Mouse (Mus musculus) stomach, embryonic 16.5 days (tissue): ENCODE results near the gene Pla2g4b. TPM values are rescaled to one million over a fixed set of nuclear protein-coding genes. Genes with fewer than 3 reads are reported as not detected.
A peak's percentile ranks its signal among the peaks of the same experiment; 100 is the strongest.

Experiments
- ATAC-seq: fragments of 200-750 bp; cut with Nextera tagmentation; 2 replicates; pipeline ENCODE4 v1.8.0; 2017; ENCODE audit warnings: moderate number of reproducible peaks, moderate TSS enrichment; ENCODE audit not compliant: insufficient read depth, low FRiP score
- H3K27ac ChIP-seq: fragments of 300-500 bp; sonication (generic); 2 replicates; pipeline ENCODE4 v1.5.1; 2014; ENCODE audit warnings: low read length
- H3K27me3 ChIP-seq: fragments of 300-500 bp; sonication (generic); 2 replicates; pipeline ENCODE4 v1.6.1; 2014; ENCODE audit warnings: low read length, control low read depth, mixed read lengths; ENCODE audit not compliant: control insufficient read depth, insufficient read depth
- H3K36me3 ChIP-seq: fragments of 300-500 bp; sonication (generic); 2 replicates; pipeline ENCODE4 v1.6.1; 2014; ENCODE audit warnings: low read length; ENCODE audit not compliant: control insufficient read depth, insufficient read depth
- H3K4me1 ChIP-seq: fragments of 300-500 bp; sonication (generic); 2 replicates; pipeline ENCODE4 v1.6.1; 2014; ENCODE audit warnings: low read length, control low read depth, mixed read lengths; ENCODE audit not compliant: control insufficient read depth, insufficient read depth
- H3K4me2 ChIP-seq: fragments of 300-500 bp; sonication (generic); 2 replicates; pipeline ENCODE4 v1.6.1; 2014; ENCODE audit warnings: low read depth, low read length, mixed read lengths
- H3K4me3 ChIP-seq: fragments of 300-500 bp; sonication (generic); replicated peaks from 2 replicates; pipeline ENCODE4 v1.5.1; 2014; ENCODE audit warnings: mild to moderate bottlenecking, low read length
- H3K9ac ChIP-seq: fragments of 300-500 bp; sonication (generic); 2 replicates; pipeline ENCODE4 v1.6.1; 2014; ENCODE audit warnings: low read length
- H3K9me3 ChIP-seq: fragments of 300-500 bp; sonication (generic); replicated peaks from 2 replicates; pipeline ENCODE4 v1.6.1; 2016; ENCODE audit warnings: low read length, control low read depth; ENCODE audit not compliant: control insufficient read depth
- WGBS: fragments of 180-500 bp; shearing (Covaris S2); extraction: QIAGEN DNeasy Blood & Tissue Kit; methylation state at CpG from one replicate; pipeline ENCODE4 v1.1.7; 2014; 5-methylcytosine and 5-hydroxymethylcytosine counted together
- polyA plus RNA-seq: library from polyadenylated mRNA; unstranded; fragments of >200 nt; fragmentation: Nextera tagmentation; extraction: Ambion mirVana; gene quantifications from 2 replicates; pipeline ENCODE4 v1.2.1, GENCODE M21; 2015

Pla2g4b gene
- polyA plus RNA-seq, 1 experiment from 2014 or later = 1.8 TPM

DNA sequence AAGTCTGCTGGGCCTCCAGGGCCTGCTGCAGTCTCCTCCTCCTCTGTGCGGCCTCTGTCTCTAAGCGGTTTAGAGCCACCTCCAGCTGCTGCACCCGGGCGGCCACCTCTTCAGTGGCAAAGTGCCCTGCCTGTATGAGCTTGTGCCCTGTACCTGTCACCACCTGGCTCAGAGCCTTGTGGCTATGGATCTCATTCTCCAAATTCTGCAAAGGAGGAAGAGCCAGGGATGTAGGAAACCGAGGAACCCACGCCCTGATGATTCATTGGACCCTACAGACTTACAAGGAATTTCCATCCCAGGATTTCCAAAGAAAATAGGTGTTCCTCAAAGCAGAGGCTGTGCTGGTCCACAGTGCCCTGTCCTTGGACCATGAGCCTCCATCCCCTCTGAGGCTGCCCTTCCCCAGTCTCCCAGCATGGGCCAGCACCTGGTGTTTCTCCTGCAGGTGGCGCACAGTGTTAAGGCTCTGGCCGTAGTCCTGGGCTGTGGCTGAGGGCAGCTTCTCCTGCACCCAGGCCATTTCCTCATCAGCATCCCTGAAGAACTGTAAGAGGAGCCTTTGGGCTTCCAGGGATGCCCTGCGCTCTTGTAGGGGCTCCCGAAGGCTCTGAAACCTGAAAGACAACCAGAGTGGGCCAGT is 16.5 kb downstream of the Pla2g4b start:
- WGBS = 59% methylated on average over 10 of the region's 10 CpGs
- Histone ChIP-seq H3K4me3 (no peak overlapping the region), H3K36me3 (no peaks in the 10 kb centered on the region), H3K27me3 (no peaks in the 10 kb centered on the region), H3K9me3 (no peaks in the 10 kb centered on the region), H3K4me2 (no peak overlapping the region), H3K27ac (no peak overlapping the region), H3K4me1 (peaks cover 7% of the 10 kb centered on the region; the same call in 1 of the 2 replicates), H3K9ac (no peak overlapping the region)
- ATAC-seq = 0 out of 2 replicates have a peak, but pooled peaks have one; percentile 37

DNA sequence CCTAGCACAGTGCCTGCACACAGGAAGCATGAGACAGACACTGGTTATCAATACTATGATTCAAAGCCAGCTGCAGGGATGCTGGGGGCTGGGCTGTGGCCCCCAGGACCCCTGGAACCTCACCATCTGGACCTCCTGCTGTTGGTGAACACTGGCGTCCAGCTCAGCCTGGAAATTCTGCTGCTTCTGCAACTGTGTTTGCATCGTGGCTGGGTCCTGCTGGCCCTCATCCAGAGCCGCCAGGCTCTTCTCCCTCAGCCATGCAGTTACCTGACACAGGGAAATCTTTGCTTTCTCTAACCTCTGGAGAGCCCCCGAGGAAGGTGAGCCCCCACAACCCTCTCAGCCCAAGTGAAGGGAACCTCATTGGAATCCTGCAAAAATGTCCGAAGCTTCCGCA is 18.2 kb downstream of the Pla2g4b start:
- Histone ChIP-seq H3K27ac (no peak overlapping the region), H3K4me1 (peaks cover 7% of the 10 kb centered on the region; the same call in 1 of the 2 replicates), H3K4me3 (no peak overlapping the region), H3K9me3 (no peaks in the 10 kb centered on the region), H3K27me3 (no peaks in the 10 kb centered on the region), H3K4me2 (no peak overlapping the region), H3K36me3 (no peaks in the 10 kb centered on the region), H3K9ac (no peak overlapping the region)
- ATAC-seq = no peak
- 53% methylated on average over 6 of the region's 6 CpGs for WGBS

DNA sequence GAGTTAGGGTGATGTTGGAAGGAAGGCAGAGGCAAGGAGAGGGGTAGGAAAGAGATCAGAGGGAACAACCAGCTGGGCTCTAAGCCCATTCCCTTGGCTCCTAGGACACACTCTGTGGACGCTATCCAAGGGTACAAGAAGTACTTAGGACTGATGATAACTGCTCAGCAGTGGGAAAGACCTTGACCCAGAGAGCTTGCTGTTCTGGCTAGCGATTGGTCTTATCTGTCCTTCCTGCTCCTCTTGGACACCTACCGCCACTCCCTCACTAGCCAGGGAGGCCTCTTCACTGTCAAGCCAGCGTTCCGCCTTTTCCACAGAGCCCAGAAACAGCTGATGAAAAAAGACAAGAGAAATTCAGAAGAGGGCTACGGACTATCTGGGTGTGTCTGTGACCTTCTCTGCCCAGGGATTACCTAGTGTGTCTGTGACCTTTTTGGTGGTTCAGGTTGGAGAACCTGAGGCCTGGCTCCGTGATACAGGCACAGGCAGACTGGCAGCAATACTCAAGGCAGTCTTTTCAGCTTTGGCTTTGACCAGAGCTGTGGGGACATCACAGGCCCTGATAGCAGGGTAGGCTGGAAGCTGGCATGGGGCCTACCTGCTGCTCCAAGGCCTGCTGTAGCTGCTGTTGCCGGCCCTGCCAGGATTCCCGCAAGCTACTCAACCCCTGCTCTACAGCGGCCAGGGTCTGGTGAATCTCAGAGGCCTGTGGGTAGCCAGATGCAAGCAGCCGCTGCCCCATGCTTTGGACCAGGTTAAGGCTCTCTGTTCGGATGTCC is 21.7 kb downstream of the Pla2g4b start:
- Histone ChIP-seq H3K9me3 (no peaks in the 10 kb centered on the region), H3K4me3 (no peak overlapping the region), H3K27me3 (no peaks in the 10 kb centered on the region), H3K36me3 (no peaks in the 10 kb centered on the region), H3K27ac (no peak overlapping the region), H3K4me2 (no peak overlapping the region), H3K9ac (no peak overlapping the region), H3K4me1 (0 out of 2 replicates have a peak, but pooled peaks cover 2% of the 10 kb centered on the region)
- ATAC-seq = no peak
- 85% methylated on average over 12 of the region's 12 CpGs for WGBS

DNA sequence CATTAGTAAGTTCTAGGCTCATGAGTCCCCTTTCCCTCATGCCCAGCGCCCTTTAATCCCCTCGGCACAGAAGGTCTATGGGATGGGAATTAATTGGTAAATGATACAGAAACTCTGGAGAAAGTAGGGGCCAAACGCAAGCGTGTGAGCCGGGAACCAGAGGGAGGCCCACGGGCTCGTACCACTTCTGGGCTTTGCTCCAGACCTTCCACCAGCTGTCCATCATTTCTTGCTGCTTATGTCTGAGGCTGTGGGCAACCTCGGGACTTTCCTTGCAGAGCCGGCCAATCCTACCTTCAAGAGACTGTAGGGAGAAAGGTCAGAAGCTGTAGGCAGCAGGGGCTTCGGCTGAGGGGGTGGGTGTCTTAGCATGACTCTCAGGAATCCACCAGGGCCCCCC is 22.7 kb downstream of the Pla2g4b start:
- Histone ChIP-seq H3K9ac (no peak overlapping the region), H3K4me3 (no peak overlapping the region), H3K27me3 (no peaks in the 10 kb centered on the region), H3K36me3 (no peaks in the 10 kb centered on the region), H3K27ac (no peak overlapping the region), H3K9me3 (no peaks in the 10 kb centered on the region), H3K4me1 (0 out of 2 replicates have a peak, but pooled peaks cover 2% of the 10 kb centered on the region), H3K4me2 (no peak overlapping the region)
- ATAC-seq = no peak
- 76% methylated on average over 10 of the region's 10 CpGs for WGBS

DNA sequence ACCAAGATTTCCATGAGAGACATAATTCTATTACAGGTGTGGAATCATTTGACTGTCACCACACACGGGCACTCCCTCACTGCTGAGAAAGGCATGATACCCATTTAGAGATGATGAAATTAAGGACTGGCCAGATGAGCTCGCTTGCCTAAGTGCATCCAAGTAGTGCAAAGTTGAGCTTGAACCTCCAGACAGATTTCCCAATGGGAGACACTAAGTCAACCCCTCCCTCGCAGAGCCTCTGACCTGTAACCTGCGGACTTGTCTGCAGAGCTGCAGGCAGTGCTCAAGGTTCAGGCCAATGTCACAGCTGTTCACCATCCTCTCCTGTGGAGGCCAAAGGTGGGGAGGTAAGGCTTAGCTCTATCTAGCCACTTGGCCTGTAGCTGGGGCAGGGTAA is 25.6 kb downstream of the Pla2g4b start:
- WGBS = 81% methylated on average over 4 of the region's 4 CpGs
- Histone ChIP-seq H3K4me1 (no peaks in the 10 kb centered on the region), H3K9ac (no peak overlapping the region), H3K27ac (no peak overlapping the region), H3K4me2 (no peak overlapping the region), H3K36me3 (no peaks in the 10 kb centered on the region), H3K9me3 (no peaks in the 10 kb centered on the region), H3K27me3 (no peaks in the 10 kb centered on the region), H3K4me3 (no peak overlapping the region)
- ATAC-seq = no peak

DNA sequence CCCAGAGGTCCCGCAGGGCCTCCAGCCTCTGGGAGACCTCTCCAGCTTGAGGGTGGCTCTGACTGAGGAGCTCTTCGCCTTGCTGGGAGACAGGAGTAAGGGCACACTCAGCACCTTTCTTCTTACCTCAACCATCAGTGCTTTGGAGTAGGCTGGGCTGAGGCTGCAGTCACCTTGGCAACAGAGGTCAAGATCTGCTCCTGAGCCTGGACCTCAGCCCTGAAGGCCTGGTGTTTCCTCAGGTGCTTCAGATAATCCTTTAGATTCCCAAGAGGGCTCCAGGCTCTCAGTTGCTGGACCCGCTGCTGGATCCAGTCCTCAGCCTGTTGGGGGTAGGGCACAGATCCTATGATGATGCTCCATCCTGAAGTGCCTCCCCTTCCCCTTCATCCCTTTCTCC is 26.2 kb downstream of the Pla2g4b start:
- Histone ChIP-seq H3K4me2 (no peak overlapping the region), H3K27ac (no peak overlapping the region), H3K4me1 (no peaks in the 10 kb centered on the region), H3K36me3 (no peaks in the 10 kb centered on the region), H3K9ac (no peak overlapping the region), H3K9me3 (no peaks in the 10 kb centered on the region), H3K27me3 (no peaks in the 10 kb centered on the region), H3K4me3 (no peak overlapping the region)
- no peak for ATAC-seq
- WGBS = 91% methylated on average over 3 of the region's 3 CpGs

DNA sequence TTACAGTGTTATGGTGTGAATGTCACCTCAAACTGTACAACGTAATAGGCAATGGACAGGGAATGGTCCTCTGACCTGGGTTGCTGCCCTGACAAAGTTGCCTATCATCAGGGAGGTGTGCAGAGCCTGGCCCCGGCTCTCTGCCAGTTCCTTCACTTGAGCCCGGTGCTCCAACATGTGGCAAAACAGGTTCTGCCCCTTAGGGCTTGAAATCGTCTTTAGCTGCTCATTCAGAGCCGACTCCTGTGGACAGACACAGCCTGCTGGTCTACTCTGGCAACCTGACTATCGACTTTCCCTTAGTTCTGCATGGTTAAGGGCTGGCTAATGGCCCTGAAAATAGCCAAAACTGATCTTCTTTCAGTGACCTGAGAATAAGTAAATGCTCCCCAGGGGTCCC is 27.0 kb downstream of the Pla2g4b start:
- H3K4me3 ChIP-seq = no peak overlapping the region
- no peaks in the 10 kb centered on the region for H3K27me3 ChIP-seq
- H3K4me1 ChIP-seq = no peaks in the 10 kb centered on the region
- no peaks in the 10 kb centered on the region for H3K36me3 ChIP-seq
- no peaks in the 10 kb centered on the region for H3K9me3 ChIP-seq
- no peak overlapping the region for H3K4me2 ChIP-seq
- no peak; the same call in 1 of the 2 replicates for ATAC-seq
- no peak overlapping the region for H3K9ac ChIP-seq
- WGBS = 53% methylated on average over 6 of the region's 6 CpGs
- peak overlapping the region; percentile 58; the same call in 1 of the 2 replicates for H3K27ac ChIP-seq

DNA sequence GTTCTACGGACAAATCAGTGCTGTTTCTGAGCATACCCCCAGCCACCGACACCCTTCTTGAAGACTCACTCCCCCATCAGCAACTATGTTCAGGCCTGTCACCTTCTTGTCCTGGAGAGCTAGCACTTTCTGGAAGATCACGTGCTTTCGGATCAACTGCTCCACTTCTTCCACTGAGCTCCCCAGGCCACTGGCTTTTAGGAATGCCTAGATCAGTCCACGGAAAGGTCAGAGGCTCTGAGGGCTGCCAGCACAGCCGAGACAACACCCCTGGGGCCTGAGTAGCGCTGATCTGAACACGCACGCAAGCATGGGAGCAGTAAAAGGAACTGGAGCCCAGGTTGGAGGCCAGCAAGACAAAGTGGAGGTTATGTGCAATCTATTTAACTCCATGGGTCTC is 27.4 kb downstream of the Pla2g4b start:
- Histone ChIP-seq H3K27me3 (no peaks in the 10 kb centered on the region), H3K4me3 (no peak overlapping the region), H3K4me1 (no peaks in the 10 kb centered on the region), H3K9me3 (no peaks in the 10 kb centered on the region), H3K4me2 (no peak overlapping the region), H3K27ac (peak overlapping the region; percentile 58; the same call in 1 of the 2 replicates), H3K9ac (no peak overlapping the region), H3K36me3 (no peaks in the 10 kb centered on the region)
- no peak for ATAC-seq
- WGBS = 72% methylated on average over 9 of the region's 9 CpGs

DNA sequence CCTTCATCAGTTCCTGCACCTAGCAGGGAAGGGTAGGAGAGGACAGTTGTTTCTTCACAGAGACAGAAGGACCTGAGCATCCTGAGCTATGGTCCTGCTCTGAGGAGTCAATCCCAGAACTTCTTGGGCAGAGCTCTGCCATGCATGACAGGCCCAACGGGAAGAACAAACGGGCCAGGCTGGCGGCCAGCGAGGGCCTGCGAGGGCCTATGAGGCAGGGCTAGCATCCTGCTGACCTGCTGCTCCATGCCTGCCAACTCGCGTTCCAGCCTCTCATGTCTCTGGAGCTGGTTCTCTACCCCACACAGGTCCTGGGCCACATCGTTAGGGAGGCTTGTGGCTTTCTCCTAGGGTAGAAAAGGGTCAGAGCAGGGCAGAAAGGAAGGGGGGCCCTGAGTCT is 29.0 kb downstream of the Pla2g4b start:
- 82% methylated on average over 8 of the region's 8 CpGs for WGBS
- H3K27me3 ChIP-seq = no peaks in the 10 kb centered on the region
- H3K27ac ChIP-seq = no peak overlapping the region
- H3K4me2 ChIP-seq = no peak overlapping the region
- ATAC-seq = no peak
- no peaks in the 10 kb centered on the region for H3K9me3 ChIP-seq
- H3K4me1 ChIP-seq = no peaks in the 10 kb centered on the region
- H3K4me3 ChIP-seq = no peak overlapping the region
- H3K9ac ChIP-seq = no peak overlapping the region
- H3K36me3 ChIP-seq = no peaks in the 10 kb centered on the region
